Mouse (Mus musculus) frontal cortex, adult 2 months (tissue): ENCODE data around the gene Ptprm. TPM values are rescaled to one million over a fixed set of nuclear protein-coding genes. Genes with fewer than 3 reads are reported as not detected.

Experiments
- DNase-seq, 2 experiments: peaks; one replicate each; pipeline ENCODE4 v3.0.0; 2022; ENCODE audit warnings: low spot score in 1 of 2; ENCODE audit errors: extremely low spot score in 1 of 2
- polyA plus RNA-seq: library from polyadenylated mRNA; depleted of rRNA; stranded (reverse); fragments of >200 nt; gene quantifications from 2 replicates; pipeline ENCODE4 v1.2.3, GENCODE M21; 2012

Ptprm gene
- polyA plus RNA-seq, 1 experiment = 34.7 TPM

DNA sequence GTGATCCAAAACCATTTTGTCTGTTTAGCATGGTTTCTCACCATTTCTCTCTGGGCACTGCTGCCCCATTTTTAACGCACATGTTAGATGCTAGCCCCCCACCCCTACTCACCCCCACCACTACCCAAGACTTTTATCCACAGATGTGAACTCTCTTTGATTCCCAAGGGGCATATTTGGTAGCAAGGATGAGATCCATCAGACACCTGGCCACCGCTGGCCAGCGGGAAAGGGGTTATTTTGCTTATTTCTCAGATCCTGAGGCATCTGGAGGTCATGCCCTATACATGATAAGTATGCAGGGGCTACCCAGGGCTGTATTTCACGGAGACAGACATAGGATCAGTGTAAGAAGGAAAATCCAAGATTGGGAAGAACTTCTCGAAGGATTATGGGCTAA is 654.4 kb downstream of the Ptprm start:
- DNase-seq = no peak

DNA sequence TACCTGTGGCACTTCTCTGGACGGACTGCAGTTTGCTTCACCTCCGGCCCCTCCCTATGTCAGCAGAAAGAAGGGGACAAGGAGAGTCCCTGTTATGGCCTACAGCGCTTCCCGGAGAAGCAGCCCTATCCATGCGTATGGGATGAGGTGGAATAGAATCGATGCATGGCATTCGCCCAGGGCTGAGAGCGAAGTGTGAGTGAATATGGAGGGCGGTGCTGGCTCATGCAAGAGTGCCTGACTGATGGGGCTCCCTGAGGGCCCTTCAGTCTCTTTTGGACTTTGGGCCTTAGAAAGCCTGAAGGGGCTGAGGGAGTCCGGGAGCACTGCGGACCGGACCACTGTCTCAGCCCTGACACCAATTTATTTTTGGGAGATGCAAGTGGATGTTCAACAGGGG is 656.6 kb downstream of the Ptprm start:
- DNase-seq = no peak

DNA sequence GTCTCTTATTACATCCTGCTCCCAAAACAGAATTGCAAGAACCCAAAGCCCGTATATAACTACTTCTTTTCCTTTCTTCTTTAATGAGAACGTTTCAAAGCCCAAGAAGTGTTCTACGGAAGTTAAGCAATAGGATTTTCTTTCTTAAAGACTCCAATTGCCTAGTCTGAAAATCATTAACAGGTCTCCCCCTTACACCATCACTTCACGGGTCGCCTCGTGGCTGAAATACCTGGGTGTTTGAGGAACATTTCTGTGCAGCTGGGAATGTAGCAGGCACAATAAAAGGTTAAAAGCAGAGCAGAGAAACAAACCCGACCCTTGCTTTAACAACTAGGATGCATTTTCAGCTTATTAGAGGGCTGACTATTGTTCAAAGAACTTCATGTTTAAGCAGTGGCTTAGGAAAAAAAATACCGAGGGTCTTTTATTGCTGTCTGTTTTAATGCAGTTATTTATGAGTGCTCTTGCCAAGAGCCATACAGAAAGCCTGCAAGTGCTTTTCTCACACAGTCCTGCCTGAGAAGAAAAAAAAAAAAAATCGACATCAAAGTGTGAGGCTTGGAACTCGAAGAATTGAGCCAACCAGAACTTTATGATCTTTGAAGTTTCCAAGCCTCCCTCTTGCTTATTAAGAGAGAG is 657.6 kb downstream of the Ptprm start:
- DNase-seq = no peak

DNA sequence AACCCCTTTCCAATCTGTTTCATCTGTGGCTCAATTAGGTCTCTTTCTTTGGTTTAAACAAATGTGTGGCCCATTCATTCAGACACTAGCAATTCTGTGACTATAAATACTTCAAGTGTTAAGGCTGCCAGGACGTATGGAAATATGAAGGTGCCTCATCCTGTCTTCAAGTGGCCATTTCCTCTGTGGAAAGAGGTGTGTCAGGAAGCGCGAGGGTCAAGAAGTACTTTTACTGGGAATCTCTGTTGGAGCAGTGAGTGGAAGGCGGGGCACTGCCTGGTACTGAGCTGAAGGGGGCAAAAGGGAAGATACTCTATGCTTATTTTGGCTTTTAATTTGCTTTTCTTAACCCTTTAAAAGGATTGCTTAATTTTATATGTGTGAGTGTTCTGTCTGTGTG is 659.9 kb downstream of the Ptprm start:
- DNase-seq = no peak

DNA sequence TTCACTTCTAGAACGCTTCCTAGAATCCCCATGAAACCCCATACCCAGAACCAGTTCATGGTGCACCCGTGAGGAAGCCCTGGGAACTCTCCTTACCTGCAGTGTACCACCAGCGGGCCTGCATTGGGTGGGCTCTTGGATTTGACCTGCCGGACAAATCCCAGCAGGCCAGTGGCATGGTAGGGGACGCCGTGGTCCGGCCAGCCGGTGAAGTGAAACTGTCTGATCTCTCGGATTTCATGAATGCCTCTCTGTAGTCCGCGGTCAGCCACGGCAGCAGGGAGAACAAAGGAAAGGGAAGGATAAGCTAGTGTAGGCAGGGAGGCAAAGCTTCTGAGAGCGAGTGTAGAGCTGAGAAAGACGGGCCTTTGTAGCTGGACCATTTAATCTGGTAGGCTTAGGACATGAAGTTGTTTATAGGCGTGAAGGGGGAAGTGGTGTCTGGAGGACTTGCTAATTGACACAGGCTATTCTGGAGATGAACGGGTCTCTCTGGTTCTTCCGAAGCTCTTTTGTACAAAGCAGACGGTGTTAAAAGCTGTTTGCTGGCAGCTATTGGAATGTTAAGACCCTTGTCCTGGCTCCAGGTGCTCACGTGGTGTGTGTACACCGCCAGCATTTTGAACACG is 660.5 kb downstream of the Ptprm start:
- no peak for DNase-seq

DNA sequence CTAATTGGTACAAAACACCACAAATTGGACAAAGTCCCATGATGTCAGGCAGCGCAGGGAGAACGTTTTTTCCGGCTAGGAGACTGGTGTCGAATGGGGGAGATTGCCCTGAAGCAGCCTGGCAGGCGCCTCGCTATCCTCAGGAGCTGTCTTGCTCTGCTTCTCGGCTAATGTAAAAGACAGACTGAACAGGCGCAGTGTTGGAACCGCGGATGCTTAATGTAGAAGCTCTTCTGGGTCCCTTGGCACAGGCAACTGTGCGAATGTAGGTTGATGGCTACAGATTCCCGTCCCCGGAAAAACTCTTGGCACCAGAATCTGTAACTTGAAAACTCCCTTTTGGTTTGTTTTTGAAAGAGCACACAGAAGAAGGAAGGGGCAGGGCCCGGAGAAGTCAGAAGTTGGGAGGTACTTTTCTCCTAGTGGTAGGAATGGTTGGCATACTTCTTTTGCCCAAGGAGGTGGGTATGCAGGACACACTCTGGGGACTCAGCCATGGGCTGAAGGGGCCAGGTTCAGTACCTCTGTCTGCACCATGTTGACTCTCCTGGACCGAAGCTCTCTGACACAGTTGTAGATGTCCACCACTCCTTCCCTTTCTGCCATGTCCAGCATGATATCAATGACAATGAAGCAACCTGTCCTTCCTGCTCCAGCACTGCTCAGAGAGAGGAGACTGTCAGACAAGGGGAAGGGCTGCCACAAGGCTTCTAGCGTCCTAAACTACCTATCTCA is 661.1 kb downstream of the Ptprm start:
- DNase-seq = peak in 1 of 2 experiments; percentile 47

DNA sequence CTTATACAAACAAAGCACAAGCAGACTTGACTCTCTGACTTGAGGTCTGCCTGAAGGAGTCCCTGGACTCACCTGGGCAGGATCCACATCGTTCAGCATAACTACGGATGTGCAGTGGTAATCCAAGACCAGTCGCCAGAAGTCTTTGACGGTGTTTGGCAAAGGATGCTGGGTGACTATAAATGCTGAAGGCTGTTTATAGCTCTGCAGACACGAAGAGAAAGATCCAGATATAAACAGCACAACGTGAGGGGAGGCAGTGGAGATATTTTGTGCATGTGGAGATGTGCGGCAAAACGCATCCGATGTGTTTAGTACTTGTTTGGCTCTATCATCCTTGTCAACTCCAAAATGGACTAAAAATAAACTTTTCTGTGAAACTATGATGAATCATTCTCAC is 666.1 kb downstream of the Ptprm start:
- peak in 1 of 2 experiments; percentile 34 for DNase-seq

DNA sequence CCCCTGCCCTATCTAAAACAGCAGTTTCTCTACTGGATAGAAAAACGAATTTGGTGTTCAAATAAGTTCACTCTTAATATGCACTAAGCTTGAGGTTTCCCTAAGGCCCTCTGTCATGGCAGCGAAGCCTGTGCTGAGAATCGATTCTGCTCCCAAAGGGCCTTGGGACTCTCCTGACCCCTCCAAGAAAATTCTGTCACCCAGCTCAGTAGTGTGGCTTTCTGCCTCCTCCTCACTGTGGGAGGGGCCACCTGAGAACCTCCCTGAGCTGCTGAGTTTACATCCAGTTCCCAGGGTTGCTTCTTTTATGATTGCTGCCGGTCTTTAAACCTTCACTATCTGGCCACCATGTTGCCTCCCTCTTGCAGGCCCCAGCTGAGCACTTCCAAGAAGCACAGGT is 666.7 kb downstream of the Ptprm start:
- DNase-seq = no peak

DNA sequence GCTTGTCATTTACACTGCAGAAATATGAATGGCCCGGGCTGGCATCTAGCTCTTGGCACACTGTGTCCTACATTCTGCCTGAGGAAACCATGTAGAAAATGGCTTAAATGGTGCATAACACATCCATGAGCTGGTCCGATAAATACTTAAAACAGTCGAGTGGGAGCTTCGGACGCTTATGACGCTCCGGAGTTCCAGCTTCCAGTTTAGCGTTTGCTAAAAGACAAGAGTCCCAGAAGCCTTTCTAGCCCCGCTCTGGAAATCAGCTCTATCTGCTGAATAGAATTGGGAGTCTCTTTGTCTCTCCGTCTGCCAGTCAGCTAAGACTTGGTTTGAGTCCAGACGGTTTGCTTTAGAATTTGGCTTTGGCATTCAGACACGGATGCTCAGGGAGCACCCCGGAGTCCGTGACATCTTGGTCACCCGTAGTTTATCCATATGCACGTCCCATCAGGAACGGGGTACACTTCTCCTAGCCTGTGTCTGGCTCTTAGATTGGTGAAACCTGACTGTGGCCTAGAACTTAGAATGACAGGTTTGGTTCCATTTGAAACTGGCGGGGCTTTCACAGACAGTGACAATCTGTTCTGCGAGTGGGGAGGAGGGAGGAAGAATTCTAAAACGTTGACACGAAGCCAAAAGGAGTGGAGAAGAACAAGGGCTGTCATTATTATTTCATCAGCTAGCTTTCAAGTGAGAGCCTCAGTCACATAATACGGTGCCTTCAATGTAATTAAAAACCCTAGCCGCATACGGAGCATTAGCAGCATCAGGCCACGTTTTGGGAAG is 667.4 kb downstream of the Ptprm start:
- DNase-seq = peak in 1 of 2 experiments; percentile 27

DNA sequence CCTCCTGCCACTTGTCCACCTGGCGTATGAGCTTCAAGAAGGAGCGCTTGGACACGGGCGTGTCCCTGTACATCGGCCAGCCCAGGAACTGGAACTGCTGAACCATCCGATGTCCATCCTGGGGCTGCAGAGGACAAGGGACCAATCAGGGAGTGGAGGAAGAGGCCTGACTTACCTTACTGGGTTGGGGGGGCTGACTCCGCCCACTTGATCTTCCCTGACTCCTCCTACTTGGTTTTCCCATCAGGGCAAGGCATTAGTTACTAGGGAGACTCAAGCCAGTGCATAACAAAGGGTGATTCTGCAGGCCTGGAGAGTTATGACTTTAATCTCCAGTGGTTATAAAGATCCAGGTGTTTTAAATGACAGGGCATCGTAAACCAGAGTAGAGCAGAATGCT is 670.8 kb downstream of the Ptprm start:
- DNase-seq = no peak

DNA sequence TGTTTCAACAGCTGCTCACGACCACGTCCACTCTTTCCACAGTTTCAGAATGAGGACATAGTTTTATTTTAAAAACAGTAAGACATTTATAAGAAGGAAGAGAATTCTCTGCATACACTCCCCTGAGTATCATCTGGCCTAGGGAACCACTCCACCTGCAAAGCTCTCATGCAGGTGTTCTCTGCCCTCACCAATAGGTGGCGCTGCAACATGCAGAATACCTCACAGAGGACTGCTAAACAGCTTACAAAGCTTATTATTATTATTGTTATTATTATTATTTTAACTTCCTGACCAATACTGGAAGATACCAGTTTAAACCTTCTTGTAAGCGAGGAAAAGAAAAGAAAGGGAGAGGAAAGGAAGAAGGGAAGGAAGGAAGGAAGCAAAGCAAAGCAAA is 673.6 kb downstream of the Ptprm start:
- DNase-seq = peak in 1 of 2 experiments; percentile 68

DNA sequence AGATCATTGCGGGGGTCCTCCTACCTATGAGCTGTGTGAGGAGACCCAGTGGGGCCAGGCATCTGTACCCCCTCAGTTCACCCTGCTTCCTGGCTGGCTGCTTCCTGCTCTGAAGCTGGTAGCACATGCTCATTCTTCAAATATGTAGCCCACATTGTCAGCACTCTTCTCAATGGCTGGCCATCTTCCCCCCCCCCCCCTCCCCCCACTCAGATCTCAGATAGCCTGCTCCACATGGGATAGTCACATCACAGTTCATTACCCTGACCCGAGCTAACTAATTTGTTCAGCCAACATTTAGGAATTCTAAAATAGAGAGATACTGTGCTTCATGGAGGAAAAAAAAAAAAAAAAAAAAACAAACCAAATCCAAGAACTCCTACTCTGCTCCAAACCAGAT is 679.6 kb downstream of the Ptprm start:
- no peak for DNase-seq

DNA sequence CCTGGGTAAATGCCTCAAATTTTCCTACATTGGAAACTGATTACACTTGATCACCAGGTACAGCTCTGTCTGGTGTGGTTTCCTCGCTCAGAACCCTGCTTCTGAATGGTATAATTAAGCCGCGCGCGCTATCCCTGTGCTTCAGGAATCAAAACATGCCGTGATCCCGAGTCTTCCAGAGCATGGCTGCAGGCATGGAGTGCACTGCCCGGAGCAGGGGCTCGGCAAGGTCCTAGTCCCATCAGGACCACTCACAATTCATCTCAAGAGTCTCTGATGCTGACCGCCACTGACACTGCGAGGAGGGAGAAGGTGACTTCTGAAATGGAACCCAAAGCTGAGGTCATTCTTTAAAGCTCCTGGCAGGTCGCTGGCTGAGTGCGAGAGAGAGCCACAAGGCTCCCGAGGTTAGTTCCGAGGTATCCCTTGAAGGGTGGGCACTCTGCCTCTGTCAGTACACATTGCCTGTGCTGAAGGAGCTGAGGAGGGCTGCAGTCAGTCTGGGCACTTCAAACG is 682.5 kb downstream of the Ptprm start:
- DNase-seq = no peak

DNA sequence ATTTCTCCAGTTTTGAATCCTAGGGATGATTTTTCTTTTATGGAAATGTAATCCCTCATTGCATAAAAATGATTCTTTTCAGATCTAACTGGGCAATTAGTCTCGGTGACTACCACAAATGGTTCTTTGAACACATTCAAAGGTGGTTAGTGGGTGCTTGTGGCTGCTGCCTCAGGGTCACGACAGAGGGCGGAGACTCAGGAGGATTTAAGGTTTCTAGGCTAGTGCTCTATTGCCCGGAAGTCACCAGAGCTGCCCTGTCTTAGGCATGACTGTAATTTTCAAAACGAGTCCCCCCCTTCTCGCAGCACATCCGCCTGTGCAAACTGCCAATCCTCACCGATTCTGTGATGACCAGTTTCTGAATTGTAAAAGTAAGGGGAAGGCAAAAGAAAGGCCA is 683.0 kb downstream of the Ptprm start:
- no peak for DNase-seq

DNA sequence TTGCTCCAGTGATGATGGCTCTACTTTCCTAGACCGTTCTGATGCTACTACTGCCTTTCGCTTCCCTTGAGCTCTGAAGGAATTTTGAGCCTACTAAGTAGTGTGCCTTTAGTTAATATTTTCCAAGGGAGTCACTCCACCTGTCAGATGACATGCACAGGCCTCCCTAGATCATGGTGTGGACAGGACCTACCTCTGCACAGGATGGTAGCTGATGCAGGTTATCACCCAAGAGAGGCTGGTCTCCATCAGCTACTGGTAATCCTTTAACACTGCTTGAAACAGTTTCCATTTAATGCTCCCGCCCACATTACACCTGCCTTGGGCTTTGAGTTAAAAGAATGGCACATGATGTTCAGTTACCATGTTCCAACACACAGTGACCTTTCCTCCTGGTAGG is 688.5 kb downstream of the Ptprm start:
- no peak for DNase-seq

DNA sequence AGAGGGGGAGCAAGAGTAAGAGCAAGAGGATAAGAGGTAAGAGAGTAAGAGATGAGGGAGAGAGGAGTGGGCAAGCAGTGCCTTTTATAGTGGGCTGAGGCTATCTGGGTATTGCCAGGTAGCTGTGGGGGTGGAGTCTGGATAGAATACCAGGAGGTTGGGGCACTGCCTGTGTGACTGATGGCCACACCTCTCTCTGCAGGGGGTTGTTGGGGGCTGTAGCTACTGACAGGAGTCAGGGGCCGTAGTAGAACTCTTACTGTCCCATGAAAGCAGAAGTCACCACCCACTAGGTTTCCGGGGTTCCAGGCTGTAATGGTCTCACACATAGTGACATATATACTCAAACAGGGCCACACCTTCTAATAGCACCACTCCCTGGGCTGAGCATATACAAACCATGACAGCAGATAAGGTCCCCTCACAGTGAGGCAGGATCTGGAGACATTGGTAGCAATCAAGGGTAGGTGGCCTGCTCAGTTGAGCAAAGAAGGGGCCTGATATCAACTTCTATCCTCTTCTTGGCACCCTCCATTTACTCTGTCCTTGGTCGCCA is 689.0 kb downstream of the Ptprm start:
- DNase-seq = no peak

DNA sequence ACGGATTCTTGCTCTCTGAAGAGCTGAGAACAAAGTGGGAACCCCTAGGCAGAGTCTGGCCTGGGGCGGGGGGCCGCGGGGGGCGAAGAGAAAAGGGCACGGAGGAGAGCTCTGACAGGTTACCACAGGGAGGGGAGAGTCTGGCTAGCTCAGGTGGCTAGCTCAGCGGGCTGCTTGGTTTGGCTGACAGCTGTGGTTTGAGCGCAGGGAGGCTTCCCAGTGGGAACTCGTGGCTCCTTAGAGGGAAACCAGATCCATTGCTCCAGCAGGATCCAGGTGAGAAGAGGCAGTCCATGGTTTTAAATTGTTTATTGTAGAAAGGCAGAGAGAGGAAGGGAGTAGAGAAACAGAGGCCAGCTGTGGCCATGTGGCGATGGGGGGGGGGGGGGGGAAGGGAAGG is 689.5 kb downstream of the Ptprm start:
- DNase-seq = no peak

DNA sequence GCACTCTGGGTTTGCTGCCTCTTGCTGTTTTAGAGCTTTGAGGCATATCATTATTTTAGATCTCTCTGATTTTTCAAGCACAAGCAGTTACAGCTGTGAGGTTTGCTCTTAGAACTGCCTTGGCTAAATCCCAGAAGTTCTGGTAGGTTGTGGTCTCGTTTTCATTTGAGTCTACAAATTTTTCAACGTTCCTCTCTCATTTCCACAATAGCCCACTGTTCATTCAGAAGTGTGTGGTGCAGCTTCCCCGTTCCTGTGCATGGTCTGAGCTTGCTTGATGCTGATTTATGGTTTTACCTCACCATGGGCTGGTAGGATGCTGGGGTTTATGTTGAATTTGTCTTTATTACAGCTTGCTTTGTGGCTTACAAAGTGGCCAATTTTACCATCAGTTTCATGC is 695.0 kb downstream of the Ptprm start:
- DNase-seq = no peak

DNA sequence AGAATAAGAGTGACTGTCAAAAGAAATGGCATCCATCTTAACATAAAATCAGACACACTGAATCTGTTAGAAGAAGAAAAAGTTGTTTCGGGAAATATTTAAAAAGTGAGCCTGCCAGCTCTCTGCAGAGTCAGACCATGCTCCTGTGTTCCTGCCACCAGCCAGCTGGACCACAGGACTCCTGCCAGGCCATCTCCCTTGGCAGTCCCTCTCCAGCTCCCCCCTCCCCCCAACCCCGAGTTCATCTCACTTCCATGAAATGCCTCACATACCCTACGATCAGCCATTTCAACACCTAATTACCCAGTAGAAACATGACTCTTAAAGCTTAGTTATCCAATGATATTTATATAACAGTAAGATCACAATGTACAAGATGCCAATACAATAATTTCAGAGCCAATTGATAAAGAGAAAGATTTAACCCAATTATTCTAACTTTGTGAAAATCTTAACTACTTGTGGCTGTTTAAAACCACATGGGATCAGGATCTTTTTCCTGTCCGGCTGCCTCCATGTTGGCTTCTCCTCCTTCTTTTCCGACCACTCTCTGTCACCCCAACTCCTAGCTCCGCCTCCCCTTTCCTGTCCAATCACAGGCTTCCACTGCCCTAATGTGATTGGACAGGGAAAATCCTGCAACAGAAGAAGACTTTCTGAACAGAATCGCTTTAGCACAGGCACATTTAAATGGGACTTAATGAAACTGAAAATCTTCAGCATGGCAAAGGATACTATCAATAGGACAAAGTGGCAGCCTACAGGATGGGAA is 716.1 kb downstream of the Ptprm start:
- DNase-seq = no peak
